Mouse (Mus musculus) liver, adult 2 months (tissue): ENCODE measurements around the gene Olfr610.

Experiments used
- CTCF ChIP-seq: fragments of 200-500 bp; IDR thresholded peaks from 2 replicates; pipeline ENCODE4 v1.5.1; 2011; ENCODE audit warnings: low read depth, low read length, control low read depth
- POLR2A ChIP-seq: fragments of 200-500 bp; IDR thresholded peaks from 2 replicates; pipeline ENCODE4 v1.6.1; 2011; ENCODE audit warnings: low read length, control low read depth; ENCODE audit not compliant: insufficient read depth; ENCODE audit errors: extremely low read depth

DNA sequence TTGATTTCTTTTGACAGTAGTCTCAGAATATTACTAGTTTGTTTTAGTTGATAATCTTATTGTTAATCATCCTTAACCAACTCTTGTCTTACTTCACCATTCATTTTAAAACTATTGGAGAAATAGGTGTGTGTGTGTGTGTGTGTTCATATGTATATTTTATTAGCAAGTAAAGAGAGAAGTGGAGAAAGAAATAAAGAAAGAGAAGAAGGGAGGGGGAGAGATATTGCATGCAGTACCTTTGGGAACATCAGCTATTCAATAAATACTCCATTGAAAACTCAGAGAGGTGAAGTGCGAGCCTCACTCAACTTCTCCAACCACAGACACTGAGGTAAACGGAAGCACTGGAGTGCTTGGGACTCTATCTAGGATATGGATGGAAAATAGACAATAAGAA lies 43.9 kb upstream of the Olfr610 start, which contains the start of gene Olfr615:
- no peak for TF ChIP-seq CTCF
- no peak for TF ChIP-seq POLR2A
